Mouse (Mus musculus) retina, postnatal 7 days (tissue): ENCODE results near the gene Spp1.
A peak's percentile ranks its signal among the peaks of the same experiment; 100 is the strongest.
"Not testable (repeated sequence)": the region's sequence is repeated elsewhere in the genome, so short reads cannot be mapped to it uniquely, and the experiment has no call there.

Experiments
- DNase-seq: peaks from one replicate; pipeline ENCODE4 v3.0.0-alpha.2; 2012; ENCODE audit warnings: low read depth, low spot score

Spp1 gene

GRCm38 (mm10) chr5:104433968-104434565, 851 bp upstream of the Spp1 start:
- DNase-seq, result no peak

GRCm38 (mm10) chr5:104436406-104437076, 1.6 kb downstream of the Spp1 start:
- no peak for DNase-seq

GRCm38 (mm10) chr5:104442396-104442795, 7.5 kb downstream of the Spp1 start:
- no peak for DNase-seq

DNA sequence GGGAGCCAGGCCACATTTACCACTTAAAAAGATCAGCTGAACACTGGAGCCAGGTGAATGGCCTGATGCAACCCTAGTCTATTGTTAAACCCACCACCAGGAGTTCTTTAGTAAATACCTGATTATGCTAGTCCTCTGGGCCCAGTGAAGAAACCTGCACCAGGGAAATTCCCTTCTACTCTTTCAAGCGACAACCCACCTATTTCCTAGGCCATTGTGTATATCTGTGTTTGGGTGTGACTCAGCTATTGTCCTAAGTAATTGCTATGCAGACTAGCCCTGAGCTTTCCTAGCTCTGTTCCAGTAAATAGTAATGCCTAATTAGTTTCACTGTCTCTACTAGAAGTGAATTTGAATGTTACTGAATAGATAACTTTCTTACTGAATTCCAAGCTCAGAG, 7.9 kb downstream of the Spp1 start:
- no peak for DNase-seq

DNA sequence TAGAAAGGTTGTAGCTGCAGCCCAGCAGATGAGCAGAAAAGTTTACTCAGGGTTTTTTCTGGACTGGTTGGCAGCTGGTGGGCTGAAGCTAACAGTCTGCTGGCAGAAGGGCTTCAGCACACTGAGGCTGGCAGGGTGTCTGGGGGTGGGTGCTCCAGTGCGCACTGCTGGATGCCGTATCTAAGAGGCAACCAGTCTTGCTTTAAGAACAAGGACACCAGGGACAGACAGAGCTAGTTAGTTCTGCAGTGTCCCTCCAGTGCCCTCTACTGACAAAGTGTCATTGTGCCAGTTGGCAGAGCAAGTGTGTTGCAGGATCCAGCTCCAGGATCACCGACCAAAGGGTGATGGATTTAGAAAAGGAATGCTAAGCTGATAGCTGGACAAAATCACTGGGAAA, 11.2 kb downstream of the Spp1 start:
- peak; percentile 23 for DNase-seq

DNA sequence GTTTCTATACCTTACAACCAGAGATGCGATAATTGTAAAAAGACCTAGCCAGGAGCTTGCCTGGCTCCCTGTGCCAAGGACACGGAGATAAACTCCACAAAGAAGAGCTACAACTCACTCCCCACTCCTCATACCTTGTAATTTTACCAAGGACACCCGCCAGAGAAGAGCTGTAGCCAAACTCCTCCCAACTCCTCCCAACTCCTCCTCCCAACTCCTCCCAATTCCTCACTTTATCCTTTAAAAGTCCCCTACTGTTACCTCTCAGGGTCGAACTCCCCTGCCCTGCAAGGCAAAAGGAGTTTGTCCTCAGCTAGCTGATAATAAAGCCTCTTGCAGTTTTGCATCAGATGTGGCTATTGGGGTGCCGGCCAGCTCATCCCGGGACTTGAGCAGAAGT, 13.4 kb downstream of the Spp1 start:
- DNase-seq, result not testable (repeated sequence)

- DNase-seq, result no peak
These were observed 14.6 kb downstream of the Spp1 start for GRCm38 (mm10) chr5:104449491-104449890.

- no peak for DNase-seq
These were observed 18.2 kb downstream of the Spp1 start for GRCm38 (mm10) chr5:104453075-104453474.

GRCm38 (mm10) chr5:104454564-104454963, 19.6 kb downstream of the Spp1 start:
- no peak for DNase-seq

DNA sequence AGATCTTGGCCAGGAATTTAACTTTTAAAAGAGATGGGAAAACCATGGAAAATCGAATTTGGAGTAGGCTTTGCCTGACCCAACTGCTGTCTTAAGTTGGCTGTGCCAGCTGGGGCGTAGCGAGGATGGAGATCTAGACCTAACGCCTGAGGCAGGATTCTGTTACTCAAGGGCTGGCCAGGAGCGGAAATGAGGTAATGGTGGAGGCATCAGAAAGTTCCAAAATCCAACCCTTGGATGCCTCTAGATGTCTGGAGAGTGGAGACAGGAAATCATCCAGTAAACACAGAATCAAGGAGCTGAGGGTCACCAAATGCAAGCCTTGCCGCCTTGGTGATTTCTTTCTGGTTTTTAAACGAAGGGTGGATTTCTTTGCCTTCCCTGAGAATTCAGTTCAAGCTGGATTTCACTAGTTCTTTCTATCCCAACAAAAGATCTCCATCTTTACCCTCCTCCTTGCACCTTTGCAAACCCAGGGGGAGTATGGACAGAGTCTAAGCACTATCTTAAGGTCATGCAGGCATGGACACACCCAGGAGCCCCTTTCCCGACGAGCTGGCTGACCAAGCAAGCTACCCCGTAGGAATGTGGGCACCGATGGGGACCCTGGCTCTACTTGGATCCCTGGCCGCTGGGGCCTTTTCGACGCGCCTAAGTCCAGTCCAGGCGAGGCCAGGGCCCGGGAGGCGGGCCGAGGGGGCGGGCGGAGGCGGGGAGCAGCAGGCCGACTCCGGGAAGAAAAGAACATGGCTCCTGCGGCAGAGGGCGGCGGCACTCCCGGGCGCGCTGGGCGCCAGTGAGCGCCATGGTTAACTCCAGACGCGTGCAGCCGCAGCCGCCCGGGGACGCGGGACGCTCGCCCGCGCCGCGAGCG, 24.2 kb downstream of the Spp1 start, which contains the start of gene Pkd2:
Gene Pkd2, plus strand, starts transcription at position 619 of the 874 bp plus-strand sequence.
- DNase-seq, result peak; percentile 49

- DNase-seq, result peak; percentile 23
These were observed 25.0 kb downstream of the Spp1 start for GRCm38 (mm10) chr5:104459706-104460455.

- no peak for DNase-seq
These were observed 25.5 kb downstream of the Spp1 start for GRCm38 (mm10) chr5:104460456-104460838.

DNA sequence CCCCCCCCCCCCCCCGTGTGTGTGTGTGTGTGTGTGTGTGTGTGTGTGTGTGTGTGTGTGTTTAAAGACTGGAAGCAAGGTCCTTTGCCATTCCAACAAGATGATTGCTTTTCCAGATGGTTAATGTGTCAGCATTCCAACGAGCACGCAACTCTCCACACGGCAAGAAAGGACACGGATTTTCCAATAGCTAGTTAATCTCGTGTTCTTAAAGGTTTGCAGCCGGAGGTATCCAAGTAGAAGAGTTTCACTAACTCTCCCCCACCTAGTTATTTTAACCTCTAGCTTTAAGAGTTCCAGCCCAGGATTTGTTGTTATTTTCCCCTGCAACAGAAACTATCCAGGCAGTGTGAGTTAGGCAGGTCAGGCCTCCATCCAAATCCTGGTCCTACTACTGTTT, 25.9 kb downstream of the Spp1 start:
- DNase-seq, result no peak

DNA sequence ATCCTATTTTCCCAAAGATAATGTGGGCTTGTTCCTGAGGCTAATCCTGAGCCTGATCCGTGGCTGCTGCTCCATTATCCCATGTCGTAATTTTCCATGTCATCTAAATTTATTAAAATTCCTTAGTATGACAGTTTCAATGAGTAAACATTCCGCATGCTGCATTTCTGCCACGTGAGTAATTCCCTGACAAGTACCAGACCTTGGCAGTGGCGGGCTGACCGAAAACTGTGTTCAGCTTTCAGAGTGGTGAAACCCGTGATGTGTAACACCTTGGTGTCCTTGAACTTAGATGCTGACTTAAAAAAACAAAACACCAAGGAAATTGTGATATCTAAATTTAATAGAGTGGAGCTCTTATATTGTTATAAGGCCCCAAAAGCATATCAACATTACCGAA, 30.4 kb downstream of the Spp1 start:
- DNase-seq, result no peak

DNA sequence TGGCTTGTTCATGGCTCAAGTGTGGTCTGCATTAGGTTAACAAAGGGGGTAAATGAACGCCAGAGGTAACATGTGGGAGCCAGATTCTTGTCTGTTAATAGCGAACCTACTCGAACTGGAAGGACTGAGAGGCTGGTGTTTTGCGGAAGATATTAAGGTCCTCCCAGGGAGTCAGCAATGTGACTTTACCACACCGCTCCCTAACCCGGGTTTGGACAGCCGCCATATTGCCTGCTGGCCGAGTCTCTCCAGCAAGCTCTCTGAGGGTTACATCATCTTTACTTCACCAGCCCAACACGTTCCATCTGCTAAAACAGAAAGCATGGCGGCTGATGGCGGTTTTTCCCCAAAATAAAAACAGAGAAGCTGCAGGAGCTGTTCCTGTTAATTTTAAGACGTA, 30.8 kb downstream of the Spp1 start:
- no peak for DNase-seq

GRCm38 (mm10) chr5:104466816-104467215, 31.9 kb downstream of the Spp1 start:
- no peak for DNase-seq

DNA sequence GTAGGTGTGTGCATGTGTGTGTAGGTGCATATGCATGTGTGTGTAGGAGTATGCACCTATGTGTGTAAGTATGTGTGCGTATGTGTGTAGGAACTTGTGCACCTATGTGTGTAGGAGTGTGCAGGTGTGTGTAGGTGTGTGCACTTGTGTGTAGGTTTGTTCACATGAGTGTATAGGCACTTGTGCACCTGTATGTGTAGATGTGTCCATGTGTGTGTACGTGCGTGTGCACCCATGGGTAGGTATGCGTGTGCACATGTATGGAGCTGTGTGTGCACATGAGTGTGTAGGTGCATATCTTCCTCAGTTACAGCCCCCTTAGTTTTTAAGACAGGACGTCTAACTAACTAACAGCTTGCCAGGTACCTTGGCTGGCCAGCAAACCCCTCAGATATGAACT, 33.7 kb downstream of the Spp1 start:
- DNase-seq, result no peak

DNA sequence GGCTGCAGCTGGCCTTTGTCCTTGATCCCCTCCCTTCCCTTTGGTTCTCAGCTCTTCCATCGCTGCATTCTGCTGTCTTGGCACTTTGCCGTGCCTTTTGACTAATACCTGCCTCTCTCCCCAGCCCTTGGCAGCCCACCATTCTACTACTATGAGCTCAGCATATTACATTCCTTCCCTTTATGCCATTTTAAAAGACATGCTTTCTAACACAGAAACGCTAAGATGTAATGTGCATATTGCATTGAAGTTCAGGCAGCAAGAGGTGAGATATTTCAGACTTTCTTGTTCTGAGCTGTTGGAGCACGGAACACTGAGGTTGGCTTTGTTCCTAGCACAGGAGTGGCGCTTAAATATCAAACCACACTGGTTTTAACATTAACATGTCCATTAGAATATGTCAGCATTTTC, 36.1 kb downstream of the Spp1 start:
- DNase-seq, result no peak

GRCm38 (mm10) chr5:104472371-104472770, 37.5 kb downstream of the Spp1 start:
- no peak for DNase-seq

GRCm38 (mm10) chr5:104480367-104480766, 45.4 kb downstream of the Spp1 start:
- DNase-seq, result no peak

DNA sequence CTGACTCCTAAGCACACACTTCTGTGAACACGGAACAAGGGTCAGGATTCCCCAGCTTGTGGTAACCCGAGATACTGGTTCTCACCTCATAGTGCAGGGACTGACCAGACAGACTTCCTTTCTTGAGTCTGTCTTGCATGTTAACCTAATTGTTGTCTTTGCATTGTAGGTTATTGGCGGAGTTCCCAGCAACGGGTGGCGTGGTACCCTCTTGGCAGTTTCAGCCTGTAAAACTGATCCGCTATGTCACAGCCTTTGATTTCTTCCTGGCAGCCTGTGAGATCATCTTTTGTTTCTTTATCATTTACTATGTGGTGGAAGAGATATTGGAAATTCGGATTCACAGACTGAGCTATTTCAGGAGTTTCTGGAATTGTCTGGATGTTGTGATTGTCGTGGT, 47.9 kb downstream of the Spp1 start:
- DNase-seq, result no peak
